Comparison of ENCODE assay signal across 22 mouse cellular contexts in the genomic region with DNA sequence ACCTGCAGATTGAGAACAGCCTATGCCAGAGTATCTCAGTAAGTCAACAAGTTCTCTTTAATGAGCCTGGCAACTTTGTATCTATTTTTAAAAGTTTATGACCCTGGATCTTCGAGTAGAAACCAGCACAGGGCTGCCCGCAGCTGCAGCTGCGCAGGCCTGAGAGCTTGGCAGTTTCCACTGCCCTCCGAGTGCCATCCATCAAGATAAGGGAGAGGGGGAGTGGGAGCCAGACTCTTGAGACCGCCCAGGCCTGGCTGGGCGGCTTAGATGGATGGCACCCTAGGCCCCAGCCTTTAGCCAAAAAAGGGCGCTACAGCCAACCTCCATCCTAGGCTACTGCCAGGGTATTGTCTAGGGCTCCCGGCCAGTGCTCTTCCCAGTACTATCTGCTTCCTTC.
A peak's percentile ranks its signal among the peaks of the same experiment; 100 is the strongest.
DNase-seq lines count a peak whose midpoint lies in the region; ATAC-seq and TF ChIP-seq lines count a peak whose summit lies in the region.
"Had no signal": no experiment of that assay in that cellular context is flagged by ENCODE, and none has a peak within 500 bp of the region (broad histone marks: within the 10 kb centered on the region; RNA-seq: fewer than 3 reads in every experiment).

No protein-coding gene starts in this region.

- intact Hi-C loops in gastrocnemius, adult 2 months (cut with DNase I) = no loop called here

- H3K9me3 ChIP-seq in heart, embryonic 13.5 days = no peaks in the 10 kb centered on the region
- no peaks in the 10 kb centered on the region for H3K9me3 ChIP-seq in heart, embryonic 11.5 days (replicated peaks; ENCODE audit: control insufficient read depth, low read length)
- H3K9me3 ChIP-seq: embryonic facial prominence, embryonic 10.5 days; limb, embryonic 15.5 days; midbrain, embryonic 13.5 days; neural tube, embryonic 15.5 days had no signal

- no peak overlapping the region for H3K4me3 ChIP-seq in heart, embryonic 13.5 days
- no peak overlapping the region for H3K4me3 ChIP-seq in heart, embryonic 11.5 days (ENCODE audit: low read depth, low read length)
- no peak overlapping the region for H3K4me3 ChIP-seq in gastrocnemius, adult 2 months
- H3K4me3 ChIP-seq: embryonic facial prominence, embryonic 10.5 days; limb, embryonic 15.5 days; midbrain, embryonic 13.5 days; myocyte; neural tube, embryonic 15.5 days had no signal

- H3K9ac ChIP-seq in heart, embryonic 13.5 days = peak overlapping the region; percentile 5; the same call in 1 of the 2 replicates
- H3K9ac ChIP-seq in heart, embryonic 11.5 days (ENCODE audit: low read depth, low read length) = no peak overlapping the region
- H3K9ac ChIP-seq: limb, embryonic 15.5 days; midbrain, embryonic 13.5 days; neural tube, embryonic 15.5 days had no signal

- peak; percentile 62 for DNase-seq in ovary, adult 18-20 months (ENCODE audit: low spot score)
- DNase-seq in ovary, postnatal 14 days (ENCODE audit: low spot score) = no peak
- DNase-seq in adrenal gland, postnatal 36 days = peak; percentile 61 to 62
- DNase-seq in yolk sac, embryonic 10.5 days (ENCODE audit: low spot score) = peak; percentile 29
- no peak for DNase-seq in gastrocnemius, adult 2 months
- DNase-seq: B cell, adult 2 months; cerebellum, adult 11 months; cerebellum, postnatal 14 days; heart, postnatal 14 days; kidney, adult 8-10 months; kidney, postnatal 4 days; right cerebral cortex, adult 18-20 months; thymus, postnatal 14 days had no signal

- 39% methylated on average over 8 of the region's 8 CpGs for WGBS in heart, embryonic 13.5 days
- WGBS in heart, embryonic 11.5 days (ENCODE audit: insufficient replicate concordance) = 45% methylated on average over 8 of the region's 8 CpGs

- ATAC-seq in heart, embryonic 13.5 days (ENCODE audit: extremely low read depth, insufficient number of reproducible peaks, low FRiP score, low TSS enrichment) = peak; percentile 43; the same call in 1 of the 2 replicates
- no peak for ATAC-seq in heart, embryonic 11.5 days (replicated peaks; ENCODE audit: insufficient number of reproducible peaks, low FRiP score, low TSS enrichment)
- ATAC-seq: forebrain, embryonic 14.5 days; hindbrain, embryonic 16.5 days; midbrain, embryonic 13.5 days had no signal

- H3K36me3 ChIP-seq in heart, embryonic 13.5 days = no peaks in the 10 kb centered on the region
- no peaks in the 10 kb centered on the region for H3K36me3 ChIP-seq in heart, embryonic 11.5 days (ENCODE audit: control insufficient read depth, insufficient read depth, low read length)
- H3K36me3 ChIP-seq: embryonic facial prominence, embryonic 10.5 days; limb, embryonic 15.5 days; midbrain, embryonic 13.5 days; neural tube, embryonic 15.5 days had no signal

- H3K4me2 ChIP-seq in heart, embryonic 13.5 days = no peak overlapping the region
- H3K4me2 ChIP-seq in heart, embryonic 11.5 days = no peak overlapping the region
- H3K4me2 ChIP-seq: limb, embryonic 15.5 days; midbrain, embryonic 13.5 days; neural tube, embryonic 15.5 days had no signal

- H3K27me3 ChIP-seq in heart, embryonic 13.5 days (replicated peaks) = peaks cover 63% of the 10 kb centered on the region
- peaks cover 22% of the 10 kb centered on the region for H3K27me3 ChIP-seq in heart, embryonic 11.5 days (ENCODE audit: control insufficient read depth, insufficient read depth, low read length)
- H3K27me3 ChIP-seq: midbrain, embryonic 13.5 days had no signal

- H3K4me1 ChIP-seq in heart, embryonic 13.5 days = peaks cover 32% of the 10 kb centered on the region
- peaks cover 6% of the 10 kb centered on the region for H3K4me1 ChIP-seq in heart, embryonic 11.5 days (ENCODE audit: control insufficient read depth, insufficient read depth, low read length)
- H3K4me1 ChIP-seq: midbrain, embryonic 13.5 days had no signal

- no peak for TF ChIP-seq CTCF in gastrocnemius, adult 2 months (IDR thresholded peaks at IDR 0.05)

- peak overlapping the region; percentile 17; the same call in 1 of the 2 replicates for H3K27ac ChIP-seq in heart, embryonic 13.5 days (replicated peaks)
- H3K27ac ChIP-seq in heart, embryonic 11.5 days (ENCODE audit: low read depth, low read length) = no peak overlapping the region
- H3K27ac ChIP-seq in gastrocnemius, adult 2 months = no peak overlapping the region
- H3K27ac ChIP-seq: embryonic facial prominence, embryonic 10.5 days; limb, embryonic 15.5 days; midbrain, embryonic 13.5 days; neural tube, embryonic 15.5 days had no signal

Comparison
In these comparisons a context has a peak if more than half of its experiments do, and no peak if none do; other contexts are left out.
1. DNase-seq: peak in ovary, adult 18-20 months (single experiment), adrenal gland, postnatal 36 days (2 of 2) and yolk sac, embryonic 10.5 days (single experiment); none in ovary, postnatal 14 days (single experiment) and gastrocnemius, adult 2 months (single experiment).